Mouse (Mus musculus): ENCODE measurements at regions not wholly inside any gene's neighbourhood (a gene's known extent, or its start where the extent isn't known, plus 50 kb on each side); places are given as distances from the start of the nearest gene placed in this dataset.

- H3K4me2 ChIP-seq, result no peak overlapping the region
- ATAC-seq (ENCODE audit: insufficient number of reproducible peaks, insufficient read depth, low FRiP score, low TSS enrichment, low read depth), result no peak
- WGBS, result 38% methylated on average over 2 of the region's 2 CpGs
Measured at GRCm38 (mm10) chr3:56770225-56770624, 531.6 kb downstream of the Tm4sf1 start.

GRCm38 (mm10) chr3:56767133-56767532, 534.7 kb downstream of the Tm4sf1 start:
- 92% methylated on average over 3 of the region's 3 CpGs for WGBS
- no peak for ATAC-seq (ENCODE audit: insufficient number of reproducible peaks, insufficient read depth, low FRiP score, low TSS enrichment, low read depth)

More at GRCm38 (mm10) chr3:56770225-56770624, 531.6 kb downstream of the Tm4sf1 start:
- Histone ChIP-seq H3K9ac (no peak overlapping the region), H3K27ac (no peak overlapping the region), H3K4me3 (no peak overlapping the region), H3K9me3 (no peaks in the 10 kb centered on the region), H3K4me1 (no peaks in the 10 kb centered on the region), H3K36me3 (no peaks in the 10 kb centered on the region), H3K27me3 (no peaks in the 10 kb centered on the region)

GRCm38 (mm10) chr3:56764336-56764735, 537.5 kb downstream of the Tm4sf1 start:
- no peak overlapping the region for H3K4me3 ChIP-seq
- H3K4me2 ChIP-seq, result no peak overlapping the region
- no peaks in the 10 kb centered on the region for H3K27me3 ChIP-seq
- no peaks in the 10 kb centered on the region for H3K4me1 ChIP-seq
- H3K27ac ChIP-seq, result no peak overlapping the region
- no peaks in the 10 kb centered on the region for H3K9me3 ChIP-seq
- H3K9ac ChIP-seq, result no peak overlapping the region
- 84% methylated on average over 3 of the region's 3 CpGs for WGBS
- no peak for ATAC-seq (ENCODE audit: insufficient number of reproducible peaks, insufficient read depth, low FRiP score, low TSS enrichment, low read depth)
- no peaks in the 10 kb centered on the region for H3K36me3 ChIP-seq

More at GRCm38 (mm10) chr3:56767133-56767532, 534.7 kb downstream of the Tm4sf1 start:
- Histone ChIP-seq H3K9ac (no peak overlapping the region), H3K4me2 (no peak overlapping the region), H3K27ac (no peak overlapping the region), H3K4me1 (no peaks in the 10 kb centered on the region), H3K4me3 (no peak overlapping the region), H3K9me3 (no peaks in the 10 kb centered on the region), H3K36me3 (no peaks in the 10 kb centered on the region), H3K27me3 (no peaks in the 10 kb centered on the region)

GRCm38 (mm10) chr3:56763896-56764295, 537.9 kb downstream of the Tm4sf1 start:
- Histone ChIP-seq H3K36me3 (no peaks in the 10 kb centered on the region), H3K9ac (no peak overlapping the region), H3K9me3 (no peaks in the 10 kb centered on the region), H3K4me1 (no peaks in the 10 kb centered on the region), H3K4me3 (no peak overlapping the region), H3K4me2 (no peak overlapping the region), H3K27me3 (no peaks in the 10 kb centered on the region), H3K27ac (no peak overlapping the region)
- WGBS, result 73% methylated on average over 6 of the region's 6 CpGs
- no peak for ATAC-seq (ENCODE audit: insufficient number of reproducible peaks, insufficient read depth, low FRiP score, low TSS enrichment, low read depth)

- Histone ChIP-seq H3K36me3 (no peaks in the 10 kb centered on the region), H3K9ac (no peak overlapping the region), H3K4me3 (no peak overlapping the region), H3K4me2 (no peak overlapping the region), H3K9me3 (no peaks in the 10 kb centered on the region), H3K27me3 (no peaks in the 10 kb centered on the region), H3K4me1 (no peaks in the 10 kb centered on the region), H3K27ac (no peak overlapping the region)
- WGBS, result 20% methylated on average over 3 of the region's 3 CpGs
- no peak for ATAC-seq (ENCODE audit: insufficient number of reproducible peaks, insufficient read depth, low FRiP score, low TSS enrichment, low read depth)
Measured at GRCm38 (mm10) chr3:56753654-56754053, 548.1 kb downstream of the Tm4sf1 start.

GRCm38 (mm10) chr3:56751926-56752325, 549.9 kb downstream of the Tm4sf1 start:
- ATAC-seq (ENCODE audit: insufficient number of reproducible peaks, insufficient read depth, low FRiP score, low TSS enrichment, low read depth), result no peak
- 76% methylated on average over 1 of the region's 1 CpGs for WGBS

GRCm38 (mm10) chr3:56740902-56741301, 557.4 kb upstream of the Nbea start:
- Histone ChIP-seq H3K9ac (no peak overlapping the region), H3K4me3 (no peak overlapping the region), H3K4me2 (no peak overlapping the region), H3K36me3 (no peaks in the 10 kb centered on the region), H3K9me3 (no peaks in the 10 kb centered on the region), H3K27ac (no peak overlapping the region), H3K27me3 (no peaks in the 10 kb centered on the region), H3K4me1 (no peaks in the 10 kb centered on the region)
- ATAC-seq (ENCODE audit: insufficient number of reproducible peaks, insufficient read depth, low FRiP score, low TSS enrichment, low read depth), result no peak

More at GRCm38 (mm10) chr3:56751926-56752325, 549.9 kb downstream of the Tm4sf1 start:
- Histone ChIP-seq H3K4me2 (no peak overlapping the region), H3K9ac (no peak overlapping the region), H3K36me3 (no peaks in the 10 kb centered on the region), H3K4me1 (no peaks in the 10 kb centered on the region), H3K27me3 (no peaks in the 10 kb centered on the region), H3K4me3 (no peak overlapping the region), H3K9me3 (no peaks in the 10 kb centered on the region), H3K27ac (no peak overlapping the region)

GRCm38 (mm10) chr3:56739451-56739850, 556.0 kb upstream of the Nbea start:
- H3K36me3 ChIP-seq, result no peaks in the 10 kb centered on the region
- ATAC-seq (ENCODE audit: insufficient number of reproducible peaks, insufficient read depth, low FRiP score, low TSS enrichment, low read depth), result no peak

GRCm38 (mm10) chr3:56730849-56731248, 547.3 kb upstream of the Nbea start:
- 56% methylated on average over 3 of the region's 3 CpGs for WGBS

More at GRCm38 (mm10) chr3:56739451-56739850, 556.0 kb upstream of the Nbea start:
- H3K4me1 ChIP-seq, result no peaks in the 10 kb centered on the region
- H3K9ac ChIP-seq, result no peak overlapping the region
- WGBS, result 67% methylated on average over 3 of the region's 3 CpGs
- H3K4me3 ChIP-seq, result no peak overlapping the region
- H3K27me3 ChIP-seq, result no peaks in the 10 kb centered on the region
- H3K4me2 ChIP-seq, result no peak overlapping the region
- H3K9me3 ChIP-seq, result no peaks in the 10 kb centered on the region
- no peak overlapping the region for H3K27ac ChIP-seq

GRCm38 (mm10) chr3:56724991-56725390, 541.5 kb upstream of the Nbea start:
- Histone ChIP-seq H3K9ac (no peak overlapping the region), H3K36me3 (no peaks in the 10 kb centered on the region), H3K4me3 (no peak overlapping the region), H3K4me2 (no peak overlapping the region), H3K4me1 (no peaks in the 10 kb centered on the region), H3K9me3 (no peaks in the 10 kb centered on the region), H3K27ac (no peak overlapping the region), H3K27me3 (no peaks in the 10 kb centered on the region)
- no peak for ATAC-seq (ENCODE audit: insufficient number of reproducible peaks, insufficient read depth, low FRiP score, low TSS enrichment, low read depth)

More at GRCm38 (mm10) chr3:56730849-56731248, 547.3 kb upstream of the Nbea start:
- Histone ChIP-seq H3K9ac (no peak overlapping the region), H3K4me1 (no peaks in the 10 kb centered on the region), H3K4me2 (no peak overlapping the region), H3K9me3 (no peaks in the 10 kb centered on the region), H3K27ac (no peak overlapping the region), H3K27me3 (no peaks in the 10 kb centered on the region), H3K4me3 (no peak overlapping the region), H3K36me3 (no peaks in the 10 kb centered on the region)
- no peak for ATAC-seq (ENCODE audit: insufficient number of reproducible peaks, insufficient read depth, low FRiP score, low TSS enrichment, low read depth)

- Histone ChIP-seq H3K27me3 (no peaks in the 10 kb centered on the region), H3K9ac (no peak overlapping the region), H3K4me2 (no peak overlapping the region), H3K4me1 (peaks cover 19% of the 10 kb centered on the region), H3K4me3 (no peak overlapping the region), H3K27ac (no peak overlapping the region; the same call in 1 of the 2 replicates), H3K9me3 (no peaks in the 10 kb centered on the region), H3K36me3 (no peaks in the 10 kb centered on the region)
- ATAC-seq (ENCODE audit: insufficient number of reproducible peaks, insufficient read depth, low FRiP score, low TSS enrichment, low read depth), result no peak
- 22% methylated on average over 1 of the region's 1 CpGs for WGBS
Measured at GRCm38 (mm10) chr3:56708260-56708659, 524.8 kb upstream of the Nbea start.

- ATAC-seq (ENCODE audit: insufficient number of reproducible peaks, insufficient read depth, low FRiP score, low TSS enrichment, low read depth), result no peak
- H3K4me1 ChIP-seq, result peaks cover 19% of the 10 kb centered on the region
Measured at GRCm38 (mm10) chr3:56707312-56707711, 523.8 kb upstream of the Nbea start.

GRCm38 (mm10) chr3:56706038-56706437, 522.5 kb upstream of the Nbea start:
- no peaks in the 10 kb centered on the region for H3K36me3 ChIP-seq
- no peak overlapping the region for H3K27ac ChIP-seq
- WGBS, result 62% methylated on average over 4 of the region's 4 CpGs
- no peak overlapping the region for H3K4me3 ChIP-seq
- H3K27me3 ChIP-seq, result no peaks in the 10 kb centered on the region
- no peak overlapping the region for H3K4me2 ChIP-seq
- no peak for ATAC-seq (ENCODE audit: insufficient number of reproducible peaks, insufficient read depth, low FRiP score, low TSS enrichment, low read depth)
- no peak overlapping the region for H3K9ac ChIP-seq
- peaks cover 19% of the 10 kb centered on the region for H3K4me1 ChIP-seq
- H3K9me3 ChIP-seq, result no peaks in the 10 kb centered on the region

More at GRCm38 (mm10) chr3:56707312-56707711, 523.8 kb upstream of the Nbea start:
- WGBS, result 81% methylated on average over 3 of the region's 3 CpGs
- Histone ChIP-seq H3K4me3 (no peak overlapping the region), H3K9ac (no peak overlapping the region), H3K36me3 (no peaks in the 10 kb centered on the region), H3K27ac (no peak overlapping the region), H3K4me2 (no peak overlapping the region), H3K9me3 (no peaks in the 10 kb centered on the region), H3K27me3 (no peaks in the 10 kb centered on the region)
